Mouse (Mus musculus): ENCODE data around the gene Baz2b. TPM values are rescaled to one million over a fixed set of nuclear protein-coding genes. Genes with fewer than 3 reads are reported as not detected.

The Baz2b gene
- polyA plus RNA-seq, 1 experiment from 2014 or later = 41.9 TPM

GRCm38 (mm10) chr2:59996911-59997310 is 212.7 kb downstream of the Baz2b start:
- Histone ChIP-seq H3K27ac (replicated peaks) (no peak overlapping the region), H3K4me1 (peaks cover 16% of the 10 kb centered on the region), H3K4me3 (no peak overlapping the region), H3K4me2 (no peak overlapping the region), H3K9ac (no peak overlapping the region), H3K36me3 (peaks cover 21% of the 10 kb centered on the region), H3K9me3 (no peaks in the 10 kb centered on the region), H3K27me3 (replicated peaks) (no peaks in the 10 kb centered on the region)
- WGBS = 91% methylated on average over 5 of the region's 5 CpGs
- ATAC-seq (ENCODE audit: extremely low read depth, insufficient number of reproducible peaks, low FRiP score, low TSS enrichment) = no peak

- Histone ChIP-seq H3K9ac (0 out of 2 replicates have a peak overlapping the region, but pooled peaks have one; percentile 24), H3K4me3 (no peak overlapping the region), H3K27ac (replicated peaks) (0 out of 2 replicates have a peak overlapping the region, but pooled peaks have one; percentile 6), H3K4me1 (peaks cover 36% of the 10 kb centered on the region), H3K9me3 (no peaks in the 10 kb centered on the region), H3K27me3 (replicated peaks) (no peaks in the 10 kb centered on the region), H3K36me3 (no peaks in the 10 kb centered on the region), H3K4me2 (no peak overlapping the region)
- WGBS = 81% methylated on average over 3 of the region's 3 CpGs
- no peak for ATAC-seq (ENCODE audit: extremely low read depth, insufficient number of reproducible peaks, low FRiP score, low TSS enrichment)
Measured at GRCm38 (mm10) chr2:59993190-59993535, 216.5 kb downstream of the Baz2b start.

GRCm38 (mm10) chr2:59992488-59993189 is 217.0 kb downstream of the Baz2b start:
- Histone ChIP-seq H3K36me3 (no peaks in the 10 kb centered on the region), H3K27me3 (replicated peaks) (no peaks in the 10 kb centered on the region), H3K4me2 (peak overlapping the region; percentile 32), H3K9me3 (no peaks in the 10 kb centered on the region), H3K27ac (replicated peaks) (0 out of 2 replicates have a peak overlapping the region, but pooled peaks have one; percentile 6), H3K9ac (peak overlapping the region; percentile 24; the same call in 1 of the 2 replicates), H3K4me3 (no peak overlapping the region), H3K4me1 (peaks cover 41% of the 10 kb centered on the region)
- no peak for ATAC-seq (ENCODE audit: extremely low read depth, insufficient number of reproducible peaks, low FRiP score, low TSS enrichment)
- WGBS = 50% methylated on average over 10 of the region's 10 CpGs

- ATAC-seq (ENCODE audit: extremely low read depth, insufficient number of reproducible peaks, low FRiP score, low TSS enrichment) = no peak
Measured at GRCm38 (mm10) chr2:59991775-59992174, 217.9 kb downstream of the Baz2b start.

GRCm38 (mm10) chr2:59987521-59987920 is 222.1 kb downstream of the Baz2b start:
- 24% methylated on average over 6 of the region's 6 CpGs for WGBS
- H3K9me3 ChIP-seq = no peaks in the 10 kb centered on the region
- 0 out of 2 replicates have a peak, but pooled peaks cover under 1% of the 10 kb centered on the region for H3K36me3 ChIP-seq
- ATAC-seq (ENCODE audit: extremely low read depth, insufficient number of reproducible peaks, low FRiP score, low TSS enrichment) = no peak
- no peaks in the 10 kb centered on the region for H3K27me3 ChIP-seq (replicated peaks)
- H3K27ac ChIP-seq (replicated peaks) = no peak overlapping the region; the same call in 1 of the 2 replicates
- no peak overlapping the region for H3K4me2 ChIP-seq
- peaks cover 38% of the 10 kb centered on the region for H3K4me1 ChIP-seq
- no peak overlapping the region for H3K9ac ChIP-seq
- no peak overlapping the region for H3K4me3 ChIP-seq

More at GRCm38 (mm10) chr2:59991775-59992174, 217.9 kb downstream of the Baz2b start:
- Histone ChIP-seq H3K9ac (0 out of 2 replicates have a peak overlapping the region, but pooled peaks have one; percentile 14), H3K27ac (replicated peaks) (no peak overlapping the region), H3K27me3 (replicated peaks) (no peaks in the 10 kb centered on the region), H3K9me3 (no peaks in the 10 kb centered on the region), H3K4me2 (no peak overlapping the region), H3K4me1 (peaks cover 45% of the 10 kb centered on the region), H3K4me3 (no peak overlapping the region), H3K36me3 (no peaks in the 10 kb centered on the region)

GRCm38 (mm10) chr2:59979488-59980220 is 230.0 kb downstream of the Baz2b start:
- Histone ChIP-seq H3K9me3 (no peaks in the 10 kb centered on the region), H3K4me3 (no peak overlapping the region), H3K9ac (no peak overlapping the region), H3K36me3 (peaks cover 37% of the 10 kb centered on the region), H3K27ac (replicated peaks) (peak overlapping the region; percentile 48; the same call in 1 of the 2 replicates), H3K4me2 (0 out of 2 replicates have a peak overlapping the region, but pooled peaks have one; percentile 6), H3K4me1 (peaks cover 43% of the 10 kb centered on the region), H3K27me3 (replicated peaks) (no peaks in the 10 kb centered on the region)
- no peak for ATAC-seq (ENCODE audit: extremely low read depth, insufficient number of reproducible peaks, low FRiP score, low TSS enrichment)
- 41% methylated on average over 6 of the region's 6 CpGs for WGBS

GRCm38 (mm10) chr2:59976680-59977079 is 233.0 kb downstream of the Baz2b start:
- H3K27ac ChIP-seq (replicated peaks) = no peak overlapping the region
- 73% methylated on average over 5 of the region's 5 CpGs for WGBS
- no peak overlapping the region for H3K9ac ChIP-seq
- H3K36me3 ChIP-seq = peaks cover 36% of the 10 kb centered on the region
- no peak overlapping the region for H3K4me2 ChIP-seq
- no peaks in the 10 kb centered on the region for H3K9me3 ChIP-seq
- H3K4me1 ChIP-seq = peaks cover 64% of the 10 kb centered on the region
- no peak for ATAC-seq (ENCODE audit: extremely low read depth, insufficient number of reproducible peaks, low FRiP score, low TSS enrichment)
- H3K4me3 ChIP-seq = no peak overlapping the region
- H3K27me3 ChIP-seq (replicated peaks) = no peaks in the 10 kb centered on the region

- H3K36me3 ChIP-seq = peaks cover 36% of the 10 kb centered on the region
- no peak for ATAC-seq (ENCODE audit: extremely low read depth, insufficient number of reproducible peaks, low FRiP score, low TSS enrichment)
- WGBS = 88% methylated on average over 6 of the region's 6 CpGs
- no peak overlapping the region for H3K9ac ChIP-seq
- 0 out of 2 replicates have a peak overlapping the region, but pooled peaks have one; percentile 2 for H3K27ac ChIP-seq (replicated peaks)
- peaks cover 69% of the 10 kb centered on the region for H3K4me1 ChIP-seq
- H3K9me3 ChIP-seq = no peaks in the 10 kb centered on the region
- no peaks in the 10 kb centered on the region for H3K27me3 ChIP-seq (replicated peaks)
- H3K4me3 ChIP-seq = no peak overlapping the region
- no peak overlapping the region for H3K4me2 ChIP-seq
Measured at GRCm38 (mm10) chr2:59975772-59976171, 233.9 kb downstream of the Baz2b start.

GRCm38 (mm10) chr2:59973962-59974361 is 235.7 kb downstream of the Baz2b start:
- Histone ChIP-seq H3K9ac (no peak overlapping the region), H3K9me3 (no peaks in the 10 kb centered on the region), H3K4me2 (no peak overlapping the region), H3K27ac (replicated peaks) (no peak overlapping the region), H3K4me3 (no peak overlapping the region), H3K27me3 (replicated peaks) (no peaks in the 10 kb centered on the region), H3K36me3 (peaks cover 39% of the 10 kb centered on the region), H3K4me1 (peaks cover 70% of the 10 kb centered on the region)
- 86% methylated on average over 5 of the region's 5 CpGs for WGBS
- ATAC-seq (ENCODE audit: extremely low read depth, insufficient number of reproducible peaks, low FRiP score, low TSS enrichment) = no peak

GRCm38 (mm10) chr2:59973104-59973641 is 236.5 kb downstream of the Baz2b start:
- H3K27ac ChIP-seq (replicated peaks) = peak overlapping the region; percentile 71
- 24% methylated on average over 4 of the region's 4 CpGs for WGBS
- H3K4me1 ChIP-seq = peaks cover 75% of the 10 kb centered on the region
- 0 out of 2 replicates have a peak overlapping the region, but pooled peaks have one; percentile 5 for H3K9ac ChIP-seq
- H3K4me2 ChIP-seq = peak overlapping the region; percentile 55
- no peaks in the 10 kb centered on the region for H3K27me3 ChIP-seq (replicated peaks)
- no peak for ATAC-seq (ENCODE audit: extremely low read depth, insufficient number of reproducible peaks, low FRiP score, low TSS enrichment)
- no peaks in the 10 kb centered on the region for H3K9me3 ChIP-seq
- no peak overlapping the region for H3K4me3 ChIP-seq
- H3K36me3 ChIP-seq = peaks cover 44% of the 10 kb centered on the region

- H3K27ac ChIP-seq (replicated peaks) = no peak overlapping the region; the same call in 1 of the 2 replicates
- no peak overlapping the region for H3K4me2 ChIP-seq
- 74% methylated on average over 9 of the region's 9 CpGs for WGBS
- no peak for ATAC-seq (ENCODE audit: extremely low read depth, insufficient number of reproducible peaks, low FRiP score, low TSS enrichment)
- H3K27me3 ChIP-seq (replicated peaks) = no peaks in the 10 kb centered on the region
- H3K36me3 ChIP-seq = peaks cover 41% of the 10 kb centered on the region
- no peak overlapping the region for H3K9ac ChIP-seq
- H3K9me3 ChIP-seq = no peaks in the 10 kb centered on the region
- H3K4me1 ChIP-seq = peaks cover 54% of the 10 kb centered on the region
- no peak overlapping the region for H3K4me3 ChIP-seq
Measured at GRCm38 (mm10) chr2:59970511-59970910, 239.1 kb downstream of the Baz2b start.
